Mouse (Mus musculus): Measurements from ENCODE around the gene Ift46.

- no peak for TF ChIP-seq POLR2A (IDR thresholded peaks at IDR 0.05; ENCODE audit: control insufficient read depth, extremely low read depth, insufficient read depth, low read length, poor library complexity)
- TF ChIP-seq CTCF (IDR thresholded peaks at IDR 0.05; ENCODE audit: borderline replicate concordance, control insufficient read depth, extremely low read depth, insufficient read depth, low read length, poor library complexity): no peak
Measured at GRCm38 (mm10) chr9:44735886-44736285, 31.8 kb upstream of the Ift46 start.
